Mouse (Mus musculus): ENCODE measurements around the gene Rabep1. TPM values are rescaled to one million over a fixed set of nuclear protein-coding genes. Genes with fewer than 3 reads are reported as not detected.
A peak's percentile ranks its signal among the peaks of the same experiment; 100 is the strongest.

Rabep1 gene
- total and polyA plus RNA-seq, 2 experiments from 2014 or later: 12.2 to 29.8 TPM

GRCm38 (mm10) chr11:70969821-70970559 lies 125.4 kb downstream of the Rabep1 start, which contains the start of the genes Nup88 and Rpain:
Gene Nup88 (minus strand): TSS chr11:70969973.
Gene Rpain (plus strand): TSS chr11:70970213.
- H3K9me3 ChIP-seq (replicated peaks; ENCODE audit: control insufficient read depth, low read length): no peaks in the 10 kb centered on the region
- H3K4me2 ChIP-seq (ENCODE audit: low read depth, low read length): peak within 1 kb of the TSS; percentile 94
- peak within 1 kb of the TSS; percentile 88 for H3K27ac ChIP-seq (ENCODE audit: low read depth)
- WGBS: under 1% methylated on average over 43 of the region's 43 CpGs
- peak within 1 kb of the TSS; percentile 76 for H3K4me3 ChIP-seq (ENCODE audit: low read depth, low read length)
- peak within 1 kb of the TSS; percentile 80 for H3K9ac ChIP-seq (replicated peaks; ENCODE audit: low read depth, low read length)
- H3K4me1 ChIP-seq (ENCODE audit: control insufficient read depth, insufficient read depth): peaks cover 9% of the 10 kb centered on the region
- DNase-seq (ENCODE audit: low spot score): peak; percentile 99
- peaks cover 41% of the 10 kb centered on the region for H3K36me3 ChIP-seq (replicated peaks; ENCODE audit: control insufficient read depth, insufficient read depth, low read length)
- peak; percentile 97 for ATAC-seq (ENCODE audit: insufficient read depth, low read depth)
- no peaks in the 10 kb centered on the region for H3K27me3 ChIP-seq (ENCODE audit: control insufficient read depth, insufficient read depth, low read length)
- TF ChIP-seq CTCF (IDR thresholded peaks at IDR 0.05; ENCODE audit: low read depth) (no peak), EP300 (IDR thresholded peaks at IDR 0.05; ENCODE audit: low read depth) (peak; percentile 34; the same call in 1 of the 2 replicates)

GRCm38 (mm10) chr11:70970560-70971540 lies 126.3 kb downstream of the Rabep1 start:
- peak overlapping the region; percentile 94 for H3K4me2 ChIP-seq (ENCODE audit: low read depth, low read length)
- H3K4me3 ChIP-seq (ENCODE audit: low read depth, low read length): peak overlapping the region; percentile 76
- no peaks in the 10 kb centered on the region for H3K27me3 ChIP-seq (ENCODE audit: control insufficient read depth, insufficient read depth, low read length)
- peaks cover 9% of the 10 kb centered on the region for H3K4me1 ChIP-seq (ENCODE audit: control insufficient read depth, insufficient read depth)
- DNase-seq (ENCODE audit: low spot score) (peak; percentile 39), ATAC-seq (ENCODE audit: insufficient read depth, low read depth) (peak; percentile 6; the same call in 1 of the 2 replicates)
- peak overlapping the region; percentile 66 for H3K9ac ChIP-seq (replicated peaks; ENCODE audit: low read depth, low read length)
- H3K27ac ChIP-seq (ENCODE audit: low read depth): peak overlapping the region; percentile 73
- 14% methylated on average over 24 of the region's 24 CpGs for WGBS
- H3K36me3 ChIP-seq (replicated peaks; ENCODE audit: control insufficient read depth, insufficient read depth, low read length): peaks cover 41% of the 10 kb centered on the region
- TF ChIP-seq CTCF (IDR thresholded peaks at IDR 0.05; ENCODE audit: low read depth) (no peak), EP300 (IDR thresholded peaks at IDR 0.05; ENCODE audit: low read depth) (no peak; the same call in 1 of the 2 replicates)
- no peaks in the 10 kb centered on the region for H3K9me3 ChIP-seq (replicated peaks; ENCODE audit: control insufficient read depth, low read length)

- no peak for TF ChIP-seq CTCF (IDR thresholded peaks at IDR 0.05; ENCODE audit: low read depth)
- H3K9me3 ChIP-seq (replicated peaks; ENCODE audit: control insufficient read depth, low read length): no peaks in the 10 kb centered on the region
- peaks cover 49% of the 10 kb centered on the region for H3K36me3 ChIP-seq (replicated peaks; ENCODE audit: control insufficient read depth, insufficient read depth, low read length)
- DNase-seq (ENCODE audit: low spot score) (no peak), ATAC-seq (ENCODE audit: insufficient read depth, low read depth) (no peak)
- no peak overlapping the region for H3K9ac ChIP-seq (replicated peaks; ENCODE audit: low read depth, low read length)
- no peak overlapping the region for H3K27ac ChIP-seq (ENCODE audit: low read depth)
- H3K4me1 ChIP-seq (ENCODE audit: control insufficient read depth, insufficient read depth): peaks cover 9% of the 10 kb centered on the region
- WGBS: 66% methylated on average over 1 of the region's 1 CpGs
- H3K4me3 ChIP-seq (ENCODE audit: low read depth, low read length): no peak overlapping the region
- no peak overlapping the region for H3K4me2 ChIP-seq (ENCODE audit: low read depth, low read length)
- H3K27me3 ChIP-seq (ENCODE audit: control insufficient read depth, insufficient read depth, low read length): no peaks in the 10 kb centered on the region
Measured at GRCm38 (mm10) chr11:70972586-70972985, 128.0 kb downstream of the Rabep1 start.

GRCm38 (mm10) chr11:70973947-70974346 lies 129.4 kb downstream of the Rabep1 start:
- no peak overlapping the region for H3K4me3 ChIP-seq (ENCODE audit: low read depth, low read length)
- no peak overlapping the region for H3K27ac ChIP-seq (ENCODE audit: low read depth)
- TF ChIP-seq CTCF (IDR thresholded peaks at IDR 0.05; ENCODE audit: low read depth) (peak; percentile 25), EP300 (IDR thresholded peaks at IDR 0.05; ENCODE audit: low read depth) (no peak)
- H3K27me3 ChIP-seq (ENCODE audit: control insufficient read depth, insufficient read depth, low read length): no peaks in the 10 kb centered on the region
- H3K9ac ChIP-seq (replicated peaks; ENCODE audit: low read depth, low read length): no peak overlapping the region
- H3K36me3 ChIP-seq (replicated peaks; ENCODE audit: control insufficient read depth, insufficient read depth, low read length): peaks cover 60% of the 10 kb centered on the region
- DNase-seq (ENCODE audit: low spot score) (no peak), ATAC-seq (ENCODE audit: insufficient read depth, low read depth) (no peak)
- 0 out of 2 replicates have a peak, but pooled peaks cover 4% of the 10 kb centered on the region for H3K4me1 ChIP-seq (ENCODE audit: control insufficient read depth, insufficient read depth)
- 68% methylated on average over 4 of the region's 4 CpGs for WGBS
- no peaks in the 10 kb centered on the region for H3K9me3 ChIP-seq (replicated peaks; ENCODE audit: control insufficient read depth, low read length)
- no peak overlapping the region for H3K4me2 ChIP-seq (ENCODE audit: low read depth, low read length)

- H3K9ac ChIP-seq (replicated peaks; ENCODE audit: low read depth, low read length): no peak overlapping the region
- no peak for DNase-seq (ENCODE audit: low spot score)
- H3K4me1 ChIP-seq (ENCODE audit: control insufficient read depth, insufficient read depth): 0 out of 2 replicates have a peak, but pooled peaks cover 4% of the 10 kb centered on the region
- 56% methylated on average over 2 of the region's 2 CpGs for WGBS
- H3K4me2 ChIP-seq (ENCODE audit: low read depth, low read length): no peak overlapping the region
- no peak for ATAC-seq (ENCODE audit: insufficient read depth, low read depth)
- H3K9me3 ChIP-seq (replicated peaks; ENCODE audit: control insufficient read depth, low read length): no peaks in the 10 kb centered on the region
- H3K27ac ChIP-seq (ENCODE audit: low read depth): no peak overlapping the region
- peaks cover 73% of the 10 kb centered on the region for H3K36me3 ChIP-seq (replicated peaks; ENCODE audit: control insufficient read depth, insufficient read depth, low read length)
- H3K27me3 ChIP-seq (ENCODE audit: control insufficient read depth, insufficient read depth, low read length): no peaks in the 10 kb centered on the region
- no peak overlapping the region for H3K4me3 ChIP-seq (ENCODE audit: low read depth, low read length)
- TF ChIP-seq EP300 (IDR thresholded peaks at IDR 0.05; ENCODE audit: low read depth) (no peak), CTCF (IDR thresholded peaks at IDR 0.05; ENCODE audit: low read depth) (no peak)
Measured at GRCm38 (mm10) chr11:70975193-70975592, 130.6 kb downstream of the Rabep1 start.
